Mouse (Mus musculus): ENCODE results near the gene Strbp. TPM values are rescaled to one million over a fixed set of nuclear protein-coding genes. Genes with fewer than 3 reads are reported as not detected.

Strbp gene
- polyA plus RNA-seq, 1 experiment, result 1.8 TPM

- TF ChIP-seq MAX (IDR thresholded peaks at IDR 0.05) (no peak), MYOG (IDR thresholded peaks at IDR 0.05; ENCODE audit: control insufficient read depth, extremely low read depth, insufficient read length) (no peak), CTCF (IDR thresholded peaks at IDR 0.05; ENCODE audit: control insufficient read depth, insufficient read depth, insufficient read length) (no peak), MYOD1 (IDR thresholded peaks at IDR 0.05; ENCODE audit: control insufficient read depth, insufficient read length, low read depth) (no peak), CEBPB (IDR thresholded peaks at IDR 0.05; ENCODE audit: low read depth) (no peak), USF1 (IDR thresholded peaks at IDR 0.05; ENCODE audit: low read depth) (no peak), FOSL1 (IDR thresholded peaks at IDR 0.05; ENCODE audit: insufficient read depth, low read length, poor library complexity, severe bottlenecking) (no peak)
- no peak overlapping the region for H3K4me3 ChIP-seq (ENCODE audit: insufficient read depth, poor library complexity, severe bottlenecking)
- H3K36me3 ChIP-seq (ENCODE audit: control insufficient read depth, insufficient read depth), result no peaks in the 10 kb centered on the region
- H3K79me3 ChIP-seq (ENCODE audit: low read depth), result no peaks in the 10 kb centered on the region
- H3K79me2 ChIP-seq (ENCODE audit: control insufficient read depth, insufficient read depth), result no peaks in the 10 kb centered on the region
- no peaks in the 10 kb centered on the region for H3K27me3 ChIP-seq (ENCODE audit: control insufficient read depth, insufficient read depth, insufficient read length)
- H3ac ChIP-seq (ENCODE audit: control insufficient read depth, insufficient read length, low read depth), result no peak overlapping the region
Measured at GRCm38 (mm10) chr2:37649590-37649989, 54.1 kb downstream of the Strbp start.

- no peak overlapping the region for H3ac ChIP-seq (ENCODE audit: control insufficient read depth, insufficient read length, low read depth)
- no peaks in the 10 kb centered on the region for H3K79me3 ChIP-seq (ENCODE audit: low read depth)
- TF ChIP-seq USF1 (IDR thresholded peaks at IDR 0.05; ENCODE audit: low read depth), result no peak
- TF ChIP-seq MYOD1 (IDR thresholded peaks at IDR 0.05; ENCODE audit: control insufficient read depth, insufficient read length, low read depth), result no peak
- no peak for TF ChIP-seq FOSL1 (IDR thresholded peaks at IDR 0.05; ENCODE audit: insufficient read depth, low read length, poor library complexity, severe bottlenecking)
- no peak for TF ChIP-seq CEBPB (IDR thresholded peaks at IDR 0.05; ENCODE audit: low read depth)
- TF ChIP-seq MYOG (IDR thresholded peaks at IDR 0.05; ENCODE audit: control insufficient read depth, extremely low read depth, insufficient read length), result no peak
- TF ChIP-seq MAX (IDR thresholded peaks at IDR 0.05), result no peak
- TF ChIP-seq CTCF (IDR thresholded peaks at IDR 0.05; ENCODE audit: control insufficient read depth, insufficient read depth, insufficient read length), result no peak
- H3K4me3 ChIP-seq (ENCODE audit: insufficient read depth, poor library complexity, severe bottlenecking), result no peak overlapping the region
- no peaks in the 10 kb centered on the region for H3K27me3 ChIP-seq (ENCODE audit: control insufficient read depth, insufficient read depth, insufficient read length)
- no peaks in the 10 kb centered on the region for H3K79me2 ChIP-seq (ENCODE audit: control insufficient read depth, insufficient read depth)
- H3K36me3 ChIP-seq (ENCODE audit: control insufficient read depth, insufficient read depth), result no peaks in the 10 kb centered on the region
Measured at GRCm38 (mm10) chr2:37648966-37649365, 54.7 kb downstream of the Strbp start.

GRCm38 (mm10) chr2:37623343-37623742, 80.3 kb downstream of the Strbp start:
- no peak overlapping the region for H3K4me3 ChIP-seq (ENCODE audit: insufficient read depth, poor library complexity, severe bottlenecking)
- H3ac ChIP-seq (ENCODE audit: control insufficient read depth, insufficient read length, low read depth), result no peak overlapping the region
- no peaks in the 10 kb centered on the region for H3K36me3 ChIP-seq (ENCODE audit: control insufficient read depth, insufficient read depth)
- no peak for TF ChIP-seq FOSL1 (IDR thresholded peaks at IDR 0.05; ENCODE audit: insufficient read depth, low read length, poor library complexity, severe bottlenecking)
- no peak for TF ChIP-seq USF1 (IDR thresholded peaks at IDR 0.05; ENCODE audit: low read depth)
- no peak for TF ChIP-seq MYOG (IDR thresholded peaks at IDR 0.05; ENCODE audit: control insufficient read depth, extremely low read depth, insufficient read length)
- no peak for TF ChIP-seq CTCF (IDR thresholded peaks at IDR 0.05; ENCODE audit: control insufficient read depth, insufficient read depth, insufficient read length)
- no peak for TF ChIP-seq MAX (IDR thresholded peaks at IDR 0.05)
- no peak for TF ChIP-seq MYOD1 (IDR thresholded peaks at IDR 0.05; ENCODE audit: control insufficient read depth, insufficient read length, low read depth)
- no peak for TF ChIP-seq CEBPB (IDR thresholded peaks at IDR 0.05; ENCODE audit: low read depth)
- H3K79me3 ChIP-seq (ENCODE audit: low read depth), result no peaks in the 10 kb centered on the region
- no peaks in the 10 kb centered on the region for H3K27me3 ChIP-seq (ENCODE audit: control insufficient read depth, insufficient read depth, insufficient read length)
- no peaks in the 10 kb centered on the region for H3K79me2 ChIP-seq (ENCODE audit: control insufficient read depth, insufficient read depth)

GRCm38 (mm10) chr2:37587919-37588318, 115.7 kb downstream of the Strbp start:
- Histone ChIP-seq H3K36me3 (ENCODE audit: control insufficient read depth, insufficient read depth) (no peaks in the 10 kb centered on the region), H3ac (ENCODE audit: control insufficient read depth, insufficient read length, low read depth) (no peak overlapping the region), H3K4me3 (ENCODE audit: insufficient read depth, poor library complexity, severe bottlenecking) (no peak overlapping the region), H3K79me3 (ENCODE audit: low read depth) (no peaks in the 10 kb centered on the region), H3K79me2 (ENCODE audit: control insufficient read depth, insufficient read depth) (no peaks in the 10 kb centered on the region), H3K27me3 (ENCODE audit: control insufficient read depth, insufficient read depth, insufficient read length) (no peaks in the 10 kb centered on the region)
- TF ChIP-seq MYOD1 (IDR thresholded peaks at IDR 0.05; ENCODE audit: control insufficient read depth, insufficient read length, low read depth), result no peak

GRCm38 (mm10) chr2:37578185-37578584, 125.5 kb downstream of the Strbp start:
- Histone ChIP-seq H3K27me3 (ENCODE audit: control insufficient read depth, insufficient read depth, insufficient read length) (no peaks in the 10 kb centered on the region), H3K79me2 (ENCODE audit: control insufficient read depth, insufficient read depth) (no peaks in the 10 kb centered on the region), H3ac (ENCODE audit: control insufficient read depth, insufficient read length, low read depth) (no peak overlapping the region), H3K36me3 (ENCODE audit: control insufficient read depth, insufficient read depth) (no peaks in the 10 kb centered on the region), H3K79me3 (ENCODE audit: low read depth) (no peaks in the 10 kb centered on the region), H3K4me3 (ENCODE audit: insufficient read depth, poor library complexity, severe bottlenecking) (no peak overlapping the region)
- no peak for TF ChIP-seq MYOG (IDR thresholded peaks at IDR 0.05; ENCODE audit: control insufficient read depth, extremely low read depth, insufficient read length)
- TF ChIP-seq MYOD1 (IDR thresholded peaks at IDR 0.05; ENCODE audit: control insufficient read depth, insufficient read length, low read depth), result no peak
- TF ChIP-seq USF1 (IDR thresholded peaks at IDR 0.05; ENCODE audit: low read depth), result no peak
- TF ChIP-seq MAX (IDR thresholded peaks at IDR 0.05), result no peak
- no peak for TF ChIP-seq CEBPB (IDR thresholded peaks at IDR 0.05; ENCODE audit: low read depth)
- no peak for TF ChIP-seq FOSL1 (IDR thresholded peaks at IDR 0.05; ENCODE audit: insufficient read depth, low read length, poor library complexity, severe bottlenecking)
- no peak for TF ChIP-seq CTCF (IDR thresholded peaks at IDR 0.05; ENCODE audit: control insufficient read depth, insufficient read depth, insufficient read length)

- TF ChIP-seq USF1 (IDR thresholded peaks at IDR 0.05; ENCODE audit: low read depth) (no peak), MYOD1 (IDR thresholded peaks at IDR 0.05; ENCODE audit: control insufficient read depth, insufficient read length, low read depth) (no peak), MYOG (IDR thresholded peaks at IDR 0.05; ENCODE audit: control insufficient read depth, extremely low read depth, insufficient read length) (no peak), CTCF (IDR thresholded peaks at IDR 0.05; ENCODE audit: control insufficient read depth, insufficient read depth, insufficient read length) (no peak), CEBPB (IDR thresholded peaks at IDR 0.05; ENCODE audit: low read depth) (no peak), FOSL1 (IDR thresholded peaks at IDR 0.05; ENCODE audit: insufficient read depth, low read length, poor library complexity, severe bottlenecking) (no peak), MAX (IDR thresholded peaks at IDR 0.05) (no peak)
- H3K4me3 ChIP-seq (ENCODE audit: insufficient read depth, poor library complexity, severe bottlenecking), result no peak overlapping the region
- H3K79me3 ChIP-seq (ENCODE audit: low read depth), result no peaks in the 10 kb centered on the region
- H3K27me3 ChIP-seq (ENCODE audit: control insufficient read depth, insufficient read depth, insufficient read length), result no peaks in the 10 kb centered on the region
- H3ac ChIP-seq (ENCODE audit: control insufficient read depth, insufficient read length, low read depth), result no peak overlapping the region
- no peaks in the 10 kb centered on the region for H3K79me2 ChIP-seq (ENCODE audit: control insufficient read depth, insufficient read depth)
- no peaks in the 10 kb centered on the region for H3K36me3 ChIP-seq (ENCODE audit: control insufficient read depth, insufficient read depth)
Measured at GRCm38 (mm10) chr2:37576661-37577060, 127.0 kb downstream of the Strbp start.

Data from C2C12 (cell line).